Mouse (Mus musculus) myocyte (in vitro differentiated cells): ENCODE measurements around the gene Cldn6.

ENCODE experiments used
- CEBPB ChIP-seq: IDR thresholded peaks from 2 replicates; pipeline ENCODE4 v1.6.1; 2011; ENCODE audit warnings: mild to moderate bottlenecking, moderate library complexity; ENCODE audit not compliant: poor library complexity, insufficient read depth, severe bottlenecking
- MAX ChIP-seq: IDR thresholded peaks from one replicate; pipeline ENCODE4 v1.6.1; 2011; ENCODE audit warnings: low read depth, mild to moderate bottlenecking, control low read depth
- POLR2A ChIP-seq: IDR thresholded peaks from one replicate; pipeline ENCODE4 v1.6.1; 2011; ENCODE audit warnings: low read depth, mild to moderate bottlenecking, control low read depth, moderate library complexity; ENCODE audit not compliant: insufficient read length
- POLR2AphosphoS2 ChIP-seq: IDR thresholded peaks from one replicate; pipeline ENCODE4 v1.6.1; 2011; ENCODE audit warnings: low read depth, control low read depth; ENCODE audit not compliant: insufficient read length
- SRF ChIP-seq: IDR thresholded peaks from one replicate; pipeline ENCODE4 v1.6.1; 2011; ENCODE audit warnings: low read depth; ENCODE audit not compliant: control insufficient read depth, insufficient read length
- USF1 ChIP-seq: IDR thresholded peaks from one replicate; pipeline ENCODE4 v1.6.1; 2011; ENCODE audit warnings: low read depth, mild to moderate bottlenecking, control low read depth, moderate library complexity

DNA sequence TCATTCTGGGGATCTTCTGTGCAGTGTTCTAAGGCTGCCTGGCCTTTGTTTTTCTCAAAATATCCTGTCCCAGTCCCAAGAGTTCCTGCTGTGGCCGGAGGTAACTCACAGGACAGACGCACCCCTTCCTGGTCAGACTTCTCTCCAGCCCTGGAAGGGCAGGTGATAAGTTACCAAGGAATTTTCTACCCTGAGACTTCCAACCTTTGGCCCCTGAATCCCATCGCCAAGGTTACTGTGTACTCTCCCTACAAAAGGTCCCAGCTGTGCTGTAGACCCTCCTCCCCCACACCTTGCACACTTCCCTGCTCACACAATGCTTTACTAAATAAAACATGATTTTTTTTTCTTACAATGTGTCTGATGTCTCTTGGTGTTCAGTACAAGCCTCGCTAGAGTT, 3.0 kb downstream of the Cldn6 start:
- TF ChIP-seq POLR2AphosphoS2 (no peak), POLR2A (no peak), SRF (no peak), USF1 (no peak), MAX (no peak), CEBPB (no peak)
